Mouse (Mus musculus) inflammation-experienced regulatory T-cells, adult 6 months (primary cell): ENCODE results near the gene Gm21725. TPM values are rescaled to one million over a fixed set of nuclear protein-coding genes. Genes with fewer than 3 reads are reported as not detected.
"Not testable (repeated sequence)": the region's sequence is repeated elsewhere in the genome, so short reads cannot be mapped to it uniquely, and the experiment has no call there.

Experiments
- ATAC-seq: one replicate; pipeline ENCODE4 v1.8.0; 2017
- polyA plus RNA-seq, 3 experiments: library from polyadenylated mRNA; unstranded; fragments of 100-300 nt; shearing (Covaris generic); gene quantifications; one replicate each; pipeline ENCODE4 v1.2.1; 2017

Gm21725 gene
- polyA plus RNA-seq: not detected

DNA sequence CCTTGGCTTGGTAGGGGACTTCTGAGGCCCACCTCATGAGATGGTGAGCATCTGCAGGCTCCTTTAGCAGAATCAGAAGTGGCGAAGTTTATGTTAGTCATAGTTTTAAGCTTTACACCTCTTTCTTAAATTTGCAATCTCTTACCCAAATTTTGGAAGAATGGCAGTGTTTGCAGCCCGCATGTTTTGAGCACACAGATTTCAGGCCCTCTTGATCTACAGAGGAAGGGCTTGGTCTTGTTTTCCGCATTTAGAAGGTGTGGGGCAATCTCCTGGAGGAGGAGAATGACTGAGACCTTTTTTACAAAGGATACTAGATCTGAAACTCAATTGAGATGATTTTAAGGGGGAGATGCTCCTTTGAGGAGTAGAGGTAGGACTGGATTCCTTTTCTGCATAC, at the start of gene Gm21725:
Gene Gm21725, minus strand, starts transcription at position 101 of the 400 bp plus-strand sequence.
- ATAC-seq: not testable (repeated sequence)

Other genes with a start within 250 kb of the Gm21725 start
- gene Gm21891, start 215.6 kb downstream of the Gm21725 start, polyA plus RNA-seq: not detected
- gene Gm21425, start 187.1 kb downstream of the Gm21725 start, polyA plus RNA-seq: not detected
- not detected for gene Gm21828, start 125.1 kb downstream of the Gm21725 start, polyA plus RNA-seq
- not detected for gene Gm21440, start 96.7 kb downstream of the Gm21725 start, polyA plus RNA-seq
- not detected for gene Gm21454, start 96.6 kb downstream of the Gm21725 start, polyA plus RNA-seq
- not detected for gene Gm21866, start 116.5 kb upstream of the Gm21725 start, polyA plus RNA-seq
- gene Gm20773, start 145.0 kb upstream of the Gm21725 start, polyA plus RNA-seq: not detected